Mouse (Mus musculus) heart, adult 2 months (tissue): ENCODE measurements around the gene Fscn1. TPM values are rescaled to one million over a fixed set of nuclear protein-coding genes. Genes with fewer than 3 reads are reported as not detected.

ENCODE experiments used
- DNase-seq, 2 experiments: peaks; one replicate each; pipeline ENCODE4 v3.0.0; 2021
- H3K27ac ChIP-seq: fragments of 200-600 bp; 2 replicates; pipeline ENCODE4 v1.8.1; 2022
- H3K27me3 ChIP-seq: fragments of 200-500 bp; 2 replicates; pipeline ENCODE4 v1.6.1; 2012; ENCODE audit warnings: mild to moderate bottlenecking, low read length, inconsistent platforms, mixed read lengths; ENCODE audit not compliant: control insufficient read depth, insufficient read depth
- H3K36me3 ChIP-seq: fragments of 200-500 bp; 2 replicates; pipeline ENCODE4 v1.6.1; 2012; ENCODE audit warnings: low read length, inconsistent platforms; ENCODE audit not compliant: control insufficient read depth, insufficient read depth
- H3K4me1 ChIP-seq: fragments of 200-500 bp; 2 replicates; pipeline ENCODE4 v1.6.1; 2011; ENCODE audit warnings: low read length; ENCODE audit not compliant: control insufficient read depth, insufficient read depth
- H3K4me3 ChIP-seq: fragments of 200-600 bp; 2 replicates; pipeline ENCODE4 v1.8.1; 2022
- H3K79me2 ChIP-seq: fragments of 200-500 bp; replicated peaks from 2 replicates; pipeline ENCODE4 v1.6.1; 2012; ENCODE audit warnings: mild to moderate bottlenecking, inconsistent platforms, low read length, moderate library complexity, mixed read lengths; ENCODE audit not compliant: control insufficient read depth, insufficient read depth
- H3K9ac ChIP-seq: fragments of 200-500 bp; 2 replicates; pipeline ENCODE4 v1.6.1; 2012; ENCODE audit warnings: low read depth, mild to moderate bottlenecking, control low read depth, inconsistent platforms, low read length, mixed read lengths
- CTCF ChIP-seq: fragments of 200-600 bp; IDR thresholded peaks from 2 replicates; pipeline ENCODE4 v1.8.1; 2022; ENCODE audit warnings: antibody characterized with exemption, mild to moderate bottlenecking, moderate library complexity
- EP300 ChIP-seq: fragments of 200-500 bp; IDR thresholded peaks from 2 replicates; pipeline ENCODE4 v1.6.1; 2011; ENCODE audit warnings: low read depth, low read length, control low read depth; ENCODE audit not compliant: insufficient read depth
- POLR2A ChIP-seq: fragments of 200-500 bp; IDR thresholded peaks from 2 replicates; pipeline ENCODE4 v1.6.1; 2011; ENCODE audit warnings: mild to moderate bottlenecking, low read depth, low read length, control low read depth; ENCODE audit not compliant: insufficient read depth
- WGBS: fragments of 180-500 bp; shearing (Covaris S2); methylation state at CpG from one replicate; pipeline ENCODE4 v1.1.7; 2018; 5-methylcytosine and 5-hydroxymethylcytosine counted together
- intact Hi-C: fragments of 180-260 bp; cut with DNase I; formaldehyde crosslinking; loops from one replicate; pipeline ENCODE4 v1.15.1; 2025
- polyA plus RNA-seq: library from polyadenylated mRNA; depleted of rRNA; stranded (reverse); fragments of >200 nt; gene quantifications from 2 replicates; pipeline ENCODE4 v1.2.3, GENCODE M21; 2012
- total RNA-seq, 2 experiments: library from RNA; stranded (reverse); gene quantifications; 2 replicates each; pipeline ENCODE4 v1.2.3; 2021

Fscn1 gene
- total and polyA plus RNA-seq, 3 experiments, result 18.7 to 37.0 (median 22.5) TPM

GRCm38 (mm10) chr5:142937956-142938727 lies 22.0 kb upstream of the Fscn1 start:
- intact Hi-C loops, result no loop called here
- Histone ChIP-seq H3K27me3 (no peaks in the 10 kb centered on the region), H3K9ac (no peak overlapping the region), H3K36me3 (no peaks in the 10 kb centered on the region), H3K79me2 (no peaks in the 10 kb centered on the region), H3K27ac (no peak overlapping the region), H3K4me1 (peaks cover 5% of the 10 kb centered on the region), H3K4me3 (no peak overlapping the region)
- WGBS, result 43% methylated on average over 19 of the region's 19 CpGs
- peak in 1 of 2 experiments; percentile 52 for DNase-seq
- TF ChIP-seq CTCF (no peak), POLR2A (no peak), EP300 (no peak)

GRCm38 (mm10) chr5:142940393-142940792 lies 19.8 kb upstream of the Fscn1 start:
- no peak for DNase-seq
- TF ChIP-seq POLR2A (no peak), CTCF (peak; percentile 47), EP300 (no peak)
- Histone ChIP-seq H3K79me2 (no peaks in the 10 kb centered on the region), H3K36me3 (no peaks in the 10 kb centered on the region), H3K27ac (no peak overlapping the region), H3K9ac (no peak overlapping the region), H3K27me3 (no peaks in the 10 kb centered on the region), H3K4me1 (peaks cover 7% of the 10 kb centered on the region), H3K4me3 (no peak overlapping the region)
- intact Hi-C loops, result no loop called here
- 63% methylated on average over 2 of the region's 2 CpGs for WGBS

- no peaks in the 10 kb centered on the region for H3K36me3 ChIP-seq
- WGBS, result 40% methylated on average over 8 of the region's 8 CpGs
- no peaks in the 10 kb centered on the region for H3K27me3 ChIP-seq
- peaks cover 6% of the 10 kb centered on the region for H3K4me1 ChIP-seq
- no peak overlapping the region for H3K9ac ChIP-seq
- TF ChIP-seq CTCF (no peak), EP300 (peak; percentile 97)
- DNase-seq, result peak; percentile 58 to 82
- no peak overlapping the region for H3K27ac ChIP-seq
- intact Hi-C loops, result loop anchor here (1.0 kb wide), 1 partner anchor 14 kb away; no protein-coding TSS in a partner anchor
- H3K4me3 ChIP-seq, result no peak overlapping the region
- H3K79me2 ChIP-seq, result no peaks in the 10 kb centered on the region
These were observed 15.0 kb upstream of the Fscn1 start for GRCm38 (mm10) chr5:142944979-142945682.

GRCm38 (mm10) chr5:142947460-142947859 lies 12.7 kb upstream of the Fscn1 start:
- Histone ChIP-seq H3K36me3 (no peaks in the 10 kb centered on the region), H3K9ac (no peak overlapping the region), H3K79me2 (no peaks in the 10 kb centered on the region), H3K4me1 (peaks cover 7% of the 10 kb centered on the region), H3K27ac (no peak overlapping the region), H3K27me3 (no peaks in the 10 kb centered on the region), H3K4me3 (no peak overlapping the region)
- no peak for DNase-seq
- TF ChIP-seq POLR2A, result no peak
- TF ChIP-seq EP300, result no peak
- intact Hi-C loops, result no loop called here
- WGBS, result 62% methylated on average over 7 of the region's 7 CpGs

GRCm38 (mm10) chr5:142949580-142949979 lies 10.6 kb upstream of the Fscn1 start:
- WGBS, result 39% methylated on average over 6 of the region's 6 CpGs
- intact Hi-C loops, result no loop called here
- no peaks in the 10 kb centered on the region for H3K27me3 ChIP-seq
- H3K79me2 ChIP-seq, result no peaks in the 10 kb centered on the region
- no peak overlapping the region for H3K27ac ChIP-seq
- DNase-seq, result no peak
- no peak overlapping the region for H3K9ac ChIP-seq
- H3K36me3 ChIP-seq, result no peaks in the 10 kb centered on the region
- peaks cover 7% of the 10 kb centered on the region for H3K4me1 ChIP-seq
- no peak for TF ChIP-seq POLR2A
- no peak for TF ChIP-seq EP300
- no peak for TF ChIP-seq CTCF
- no peak overlapping the region for H3K4me3 ChIP-seq

GRCm38 (mm10) chr5:142950405-142950804 lies 9.7 kb upstream of the Fscn1 start:
- Histone ChIP-seq H3K27me3 (no peaks in the 10 kb centered on the region), H3K79me2 (no peaks in the 10 kb centered on the region), H3K4me3 (no peak overlapping the region), H3K9ac (no peak overlapping the region), H3K27ac (no peak overlapping the region), H3K36me3 (no peaks in the 10 kb centered on the region), H3K4me1 (peaks cover 4% of the 10 kb centered on the region)
- TF ChIP-seq POLR2A, result no peak
- TF ChIP-seq EP300, result 0 out of 2 replicates have a peak, but pooled peaks have one; percentile 56
- peak; percentile 47 to 64 for DNase-seq
- intact Hi-C loops, result no loop called here
- 72% methylated on average over 6 of the region's 6 CpGs for WGBS
